ENCODE assay signal across 8 mouse cellular contexts in the genomic region with DNA sequence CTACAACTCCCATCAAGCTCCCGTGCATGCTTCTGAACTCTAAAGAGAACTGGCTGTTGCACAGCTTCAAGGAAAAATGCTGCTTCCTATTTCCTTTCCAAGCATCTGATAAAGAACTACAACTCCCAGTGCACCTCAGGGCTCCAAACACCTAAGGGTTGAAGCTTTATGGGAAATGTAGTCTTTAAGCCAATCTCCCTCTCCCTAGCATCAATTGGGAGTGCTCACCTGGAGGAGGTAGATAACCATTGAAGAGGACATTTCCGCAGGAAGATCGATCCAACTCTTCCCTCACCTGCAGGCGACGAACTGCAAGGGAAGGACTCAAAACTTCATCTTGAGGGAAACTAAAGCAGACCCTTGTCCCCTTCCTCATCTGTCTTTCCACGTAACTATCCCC. TPM values are rescaled to one million over a fixed set of nuclear protein-coding genes. Genes with fewer than 3 reads are reported as not detected.
DNase-seq lines count a peak whose midpoint lies in the region; ATAC-seq lines count a peak whose summit lies in the region.

No protein-coding gene starts in this region.

- H3K27me3 ChIP-seq in heart, embryonic 12.5 days (replicated peaks), result no peaks in the 10 kb centered on the region
- H3K27me3 ChIP-seq in stomach, embryonic 14.5 days (ENCODE audit: control insufficient read depth, insufficient read depth, low read length), result no peaks in the 10 kb centered on the region

- no peak overlapping the region for H3K27ac ChIP-seq in heart, embryonic 12.5 days (ENCODE audit: poor library complexity, severe bottlenecking)
- H3K27ac ChIP-seq in stomach, embryonic 14.5 days (ENCODE audit: low read length), result no peak overlapping the region

- H3K9ac ChIP-seq in heart, embryonic 12.5 days, result no peak overlapping the region
- no peak overlapping the region for H3K9ac ChIP-seq in stomach, embryonic 14.5 days (replicated peaks; ENCODE audit: low read depth, low read length)

- peak overlapping the region; percentile 90 for H3K4me2 ChIP-seq in heart, embryonic 12.5 days
- peak overlapping the region; percentile 85 for H3K4me2 ChIP-seq in stomach, embryonic 14.5 days (replicated peaks; ENCODE audit: low read depth, low read length)

- WGBS in heart, embryonic 12.5 days, result 24% methylated on average over 6 of the region's 6 CpGs
- WGBS in stomach, embryonic 14.5 days, result 30% methylated on average over 6 of the region's 6 CpGs

- peaks cover 36% of the 10 kb centered on the region for H3K36me3 ChIP-seq in heart, embryonic 12.5 days
- H3K36me3 ChIP-seq in stomach, embryonic 14.5 days (ENCODE audit: control insufficient read depth, insufficient read depth, low read length), result peaks cover 11% of the 10 kb centered on the region; the same call in 1 of the 2 replicates

- ATAC-seq in heart, embryonic 12.5 days (ENCODE audit: insufficient number of reproducible peaks, low FRiP score), result no peak
- no peak for ATAC-seq in stomach, embryonic 14.5 days (ENCODE audit: insufficient number of reproducible peaks, insufficient read depth, low FRiP score, low read depth)

- H3K4me1 ChIP-seq in heart, embryonic 12.5 days (replicated peaks), result peaks cover 24% of the 10 kb centered on the region
- peaks cover 23% of the 10 kb centered on the region for H3K4me1 ChIP-seq in stomach, embryonic 14.5 days (ENCODE audit: control insufficient read depth, insufficient read depth, low read length)

- DNase-seq in 3T3-L1 (ENCODE audit: low read depth, low spot score) (peak; percentile 44), ES-CJ7 (ENCODE audit: low read depth, low spot score) (peak; percentile 78)
- peak; percentile 46 to 74 for DNase-seq in kidney, postnatal 36 days
- no peak for DNase-seq in adrenal gland, postnatal 4 days (ENCODE audit: low spot score in 2 of 2)
- no peak for DNase-seq in ovary, postnatal 10 days (ENCODE audit: low spot score)
- no peak for DNase-seq in gastrocnemius, postnatal 10 days

- H3K4me3 ChIP-seq in heart, embryonic 12.5 days, result peak overlapping the region; percentile 27
- H3K4me3 ChIP-seq in stomach, embryonic 14.5 days (ENCODE audit: low read depth, low read length), result peak overlapping the region; percentile 61; the same call in 1 of the 2 replicates

- no peaks in the 10 kb centered on the region for H3K9me3 ChIP-seq in heart, embryonic 12.5 days (replicated peaks)
- H3K9me3 ChIP-seq in stomach, embryonic 14.5 days (ENCODE audit: control insufficient read depth, low read depth, low read length), result no peaks in the 10 kb centered on the region

RNA-seq across cellular contexts. Expression of gene Shkbp1, which starts 1.7 kb away (rescaled TPM):
- polyA plus RNA-seq in heart, embryonic 12.5 days (2016; fragmentation: Nextera tagmentation; extraction: Ambion mirVana), result 35.4 and 39.4 TPM in 2 replicates
- 41.5 and 41.6 TPM in 2 replicates for polyA plus RNA-seq in stomach, embryonic 14.5 days (2014; fragmentation: Nextera tagmentation; extraction: Ambion mirVana)
- total RNA-seq in adrenal gland, postnatal 4 days (2021), result 10 to 100 TPM; 22.9 to 31.7 TPM
- 1 to 10 TPM; 6.1 to 8.1 TPM for total RNA-seq in gastrocnemius, postnatal 10 days (2021)

RNA-seq across cellular contexts. Expression of gene Gm20479, which starts 3.1 kb away (rescaled TPM):
- 1.2 and 1.5 TPM in 2 replicates for polyA plus RNA-seq in heart, embryonic 12.5 days (2016; fragmentation: Nextera tagmentation; extraction: Ambion mirVana)
- 0.53 and 1.9 TPM in 2 replicates for polyA plus RNA-seq in stomach, embryonic 14.5 days (2014; fragmentation: Nextera tagmentation; extraction: Ambion mirVana)
- 1 to 10 TPM in 1 of 2 experiments, not detected in 1; 2.5 TPM for total RNA-seq in adrenal gland, postnatal 4 days (2021)
- total RNA-seq in gastrocnemius, postnatal 10 days (2021), result not detected

RNA-seq across cellular contexts. Expression of gene Ltbp4, which starts 16.7 kb away (rescaled TPM):
- polyA plus RNA-seq in heart, embryonic 12.5 days (2016; fragmentation: Nextera tagmentation; extraction: Ambion mirVana), result 53.9 and 57.1 TPM in 2 replicates
- polyA plus RNA-seq in stomach, embryonic 14.5 days (2014; fragmentation: Nextera tagmentation; extraction: Ambion mirVana), result 178 and 189 TPM in 2 replicates
- total RNA-seq in adrenal gland, postnatal 4 days (2021), result 100 to 1,000 TPM in 1 of 2 experiments, 10 to 100 TPM in 1; 95.4 to 102 TPM
- 100 to 1,000 TPM; 131 to 165 TPM for total RNA-seq in gastrocnemius, postnatal 10 days (2021)

Comparison
In these comparisons a context has a peak if more than half of its experiments do, and no peak if none do; other contexts are left out.
1. DNase-seq: peak in 3T3-L1 (single experiment), ES-CJ7 (single experiment) and kidney, postnatal 36 days (2 of 2); none in adrenal gland, postnatal 4 days (0 of 2), ovary, postnatal 10 days (single experiment) and gastrocnemius, postnatal 10 days (single experiment).